Mouse (Mus musculus) heart, adult 2 months (tissue): Measurements from ENCODE around the gene Lamb1. TPM values are rescaled to one million over a fixed set of nuclear protein-coding genes. Genes with fewer than 3 reads are reported as not detected.

Experiments
- DNase-seq, 2 experiments: peaks; one replicate each; pipeline ENCODE4 v3.0.0; 2021
- H3K27ac ChIP-seq: fragments of 200-600 bp; 2 replicates; pipeline ENCODE4 v1.8.1; 2022
- H3K27me3 ChIP-seq: fragments of 200-500 bp; 2 replicates; pipeline ENCODE4 v1.6.1; 2012; ENCODE audit warnings: mild to moderate bottlenecking, low read length, inconsistent platforms, mixed read lengths; ENCODE audit not compliant: control insufficient read depth, insufficient read depth
- H3K36me3 ChIP-seq: fragments of 200-500 bp; 2 replicates; pipeline ENCODE4 v1.6.1; 2012; ENCODE audit warnings: low read length, inconsistent platforms; ENCODE audit not compliant: control insufficient read depth, insufficient read depth
- H3K4me1 ChIP-seq: fragments of 200-500 bp; 2 replicates; pipeline ENCODE4 v1.6.1; 2011; ENCODE audit warnings: low read length; ENCODE audit not compliant: control insufficient read depth, insufficient read depth
- H3K4me3 ChIP-seq: fragments of 200-600 bp; 2 replicates; pipeline ENCODE4 v1.8.1; 2022
- H3K79me2 ChIP-seq: fragments of 200-500 bp; replicated peaks from 2 replicates; pipeline ENCODE4 v1.6.1; 2012; ENCODE audit warnings: mild to moderate bottlenecking, inconsistent platforms, low read length, moderate library complexity, mixed read lengths; ENCODE audit not compliant: control insufficient read depth, insufficient read depth
- H3K9ac ChIP-seq: fragments of 200-500 bp; 2 replicates; pipeline ENCODE4 v1.6.1; 2012; ENCODE audit warnings: low read depth, mild to moderate bottlenecking, control low read depth, inconsistent platforms, low read length, mixed read lengths
- CTCF ChIP-seq: fragments of 200-600 bp; IDR thresholded peaks from 2 replicates; pipeline ENCODE4 v1.8.1; 2022; ENCODE audit warnings: antibody characterized with exemption, mild to moderate bottlenecking, moderate library complexity
- EP300 ChIP-seq: fragments of 200-500 bp; IDR thresholded peaks from 2 replicates; pipeline ENCODE4 v1.6.1; 2011; ENCODE audit warnings: low read depth, low read length, control low read depth; ENCODE audit not compliant: insufficient read depth
- POLR2A ChIP-seq: fragments of 200-500 bp; IDR thresholded peaks from 2 replicates; pipeline ENCODE4 v1.6.1; 2011; ENCODE audit warnings: mild to moderate bottlenecking, low read depth, low read length, control low read depth; ENCODE audit not compliant: insufficient read depth
- WGBS: fragments of 180-500 bp; shearing (Covaris S2); methylation state at CpG from one replicate; pipeline ENCODE4 v1.1.7; 2018; 5-methylcytosine and 5-hydroxymethylcytosine counted together
- intact Hi-C: fragments of 180-260 bp; cut with DNase I; formaldehyde crosslinking; loops from one replicate; pipeline ENCODE4 v1.15.1; 2025
- polyA plus RNA-seq: library from polyadenylated mRNA; depleted of rRNA; stranded (reverse); fragments of >200 nt; gene quantifications from 2 replicates; pipeline ENCODE4 v1.2.3, GENCODE M21; 2012
- total RNA-seq, 2 experiments: library from RNA; stranded (reverse); gene quantifications; 2 replicates each; pipeline ENCODE4 v1.2.3; 2021

The Lamb1 gene
- total and polyA plus RNA-seq, 3 experiments: 25.1 to 58.1 (median 55.3) TPM

- intact Hi-C loops: no loop called here
- H3K27me3 ChIP-seq: no peaks in the 10 kb centered on the region
- TF ChIP-seq CTCF: no peak
- no peak for TF ChIP-seq EP300
- no peak for TF ChIP-seq POLR2A
These were observed 25.9 kb upstream of the Lamb1 start for GRCm38 (mm10) chr12:31239031-31239583.

GRCm38 (mm10) chr12:31239798-31240197 lies 25.2 kb upstream of the Lamb1 start:
- intact Hi-C loops: no loop called here
- Histone ChIP-seq H3K9ac (no peak overlapping the region), H3K79me2 (no peaks in the 10 kb centered on the region), H3K4me3 (no peak overlapping the region), H3K36me3 (no peaks in the 10 kb centered on the region), H3K4me1 (peaks cover 2% of the 10 kb centered on the region), H3K27me3 (no peaks in the 10 kb centered on the region), H3K27ac (no peak overlapping the region)
- TF ChIP-seq EP300: no peak
- TF ChIP-seq POLR2A: no peak
- TF ChIP-seq CTCF: no peak
- WGBS: 51% methylated on average over 4 of the region's 4 CpGs
- DNase-seq: no peak

More at GRCm38 (mm10) chr12:31239031-31239583, 25.9 kb upstream of the Lamb1 start:
- H3K79me2 ChIP-seq: no peaks in the 10 kb centered on the region
- no peak for DNase-seq
- 84% methylated on average over 3 of the region's 3 CpGs for WGBS
- H3K4me3 ChIP-seq: no peak overlapping the region
- no peak overlapping the region for H3K27ac ChIP-seq
- peaks cover 2% of the 10 kb centered on the region for H3K4me1 ChIP-seq
- no peaks in the 10 kb centered on the region for H3K36me3 ChIP-seq
- no peak overlapping the region for H3K9ac ChIP-seq

GRCm38 (mm10) chr12:31240470-31240869 lies 24.6 kb upstream of the Lamb1 start, which contains the start of gene Gm6993:
Gene Gm6993 (plus strand): TSS chr12:31240770.
- no peaks in the 10 kb centered on the region for H3K36me3 ChIP-seq
- H3K79me2 ChIP-seq: no peaks in the 10 kb centered on the region
- TF ChIP-seq CTCF: no peak
- TF ChIP-seq POLR2A: no peak
- TF ChIP-seq EP300: no peak
- WGBS: 89% methylated on average over 5 of the region's 5 CpGs
- no peak within 1 kb of the TSS for H3K9ac ChIP-seq
- H3K4me1 ChIP-seq: peaks cover 2% of the 10 kb centered on the region
- no peak for DNase-seq
- no peak within 1 kb of the TSS for H3K4me3 ChIP-seq
- intact Hi-C loops: no loop called here
- H3K27me3 ChIP-seq: no peaks in the 10 kb centered on the region
- no peak within 1 kb of the TSS for H3K27ac ChIP-seq

- H3K27ac ChIP-seq: no peak overlapping the region
- H3K79me2 ChIP-seq: no peaks in the 10 kb centered on the region
- peaks cover 2% of the 10 kb centered on the region for H3K4me1 ChIP-seq
- no peaks in the 10 kb centered on the region for H3K27me3 ChIP-seq
- no peak overlapping the region for H3K4me3 ChIP-seq
- TF ChIP-seq EP300 (no peak), CTCF (no peak), POLR2A (no peak)
- no peak for DNase-seq
- intact Hi-C loops: no loop called here
- 79% methylated on average over 6 of the region's 6 CpGs for WGBS
- no peak overlapping the region for H3K9ac ChIP-seq
- no peaks in the 10 kb centered on the region for H3K36me3 ChIP-seq
These were observed 23.3 kb upstream of the Lamb1 start for GRCm38 (mm10) chr12:31241595-31242342.

- H3K36me3 ChIP-seq: no peaks in the 10 kb centered on the region
- no peak for TF ChIP-seq POLR2A
- TF ChIP-seq EP300: no peak
- no peak for TF ChIP-seq CTCF
- no peak overlapping the region for H3K9ac ChIP-seq
- 29% methylated on average over 2 of the region's 2 CpGs for WGBS
- intact Hi-C loops: no loop called here
- peaks cover 5% of the 10 kb centered on the region for H3K4me1 ChIP-seq
- no peaks in the 10 kb centered on the region for H3K27me3 ChIP-seq
- no peak overlapping the region for H3K27ac ChIP-seq
- no peak overlapping the region for H3K4me3 ChIP-seq
- no peak for DNase-seq
- H3K79me2 ChIP-seq: no peaks in the 10 kb centered on the region
These were observed 21.0 kb upstream of the Lamb1 start for GRCm38 (mm10) chr12:31244001-31244400.

GRCm38 (mm10) chr12:31244691-31245090 lies 20.3 kb upstream of the Lamb1 start:
- intact Hi-C loops: no loop called here
- DNase-seq: no peak
- Histone ChIP-seq H3K27me3 (no peaks in the 10 kb centered on the region), H3K27ac (no peak overlapping the region), H3K4me3 (no peak overlapping the region), H3K79me2 (no peaks in the 10 kb centered on the region), H3K9ac (no peak overlapping the region), H3K36me3 (no peaks in the 10 kb centered on the region), H3K4me1 (peaks cover 5% of the 10 kb centered on the region)
- TF ChIP-seq CTCF (no peak), EP300 (no peak), POLR2A (no peak)
- WGBS: 92% methylated on average over 3 of the region's 3 CpGs
